Mouse (Mus musculus): ENCODE measurements around the gene Wdr82. TPM values are rescaled to one million over a fixed set of nuclear protein-coding genes. Genes with fewer than 3 reads are reported as not detected.

Gene Wdr82
- polyA plus RNA-seq, 1 experiment = 20.6 TPM

- no peak for TF ChIP-seq GATA1 (IDR thresholded peaks at IDR 0.05; ENCODE audit: low read length)
These were observed 33.5 kb downstream of the Wdr82 start for GRCm38 (mm10) chr9:106203990-106204851.

- no peak for TF ChIP-seq GATA1 (IDR thresholded peaks at IDR 0.05; ENCODE audit: low read length)
These were observed 35.1 kb downstream of the Wdr82 start for GRCm38 (mm10) chr9:106205713-106206290.

GRCm38 (mm10) chr9:106206515-106206914 is 35.8 kb downstream of the Wdr82 start:
- no peak for TF ChIP-seq GATA1 (IDR thresholded peaks at IDR 0.05; ENCODE audit: low read length)

- TF ChIP-seq GATA1 (IDR thresholded peaks at IDR 0.05; ENCODE audit: low read length) = no peak
These were observed 37.5 kb downstream of the Wdr82 start for GRCm38 (mm10) chr9:106208181-106208580.

- TF ChIP-seq GATA1 (IDR thresholded peaks at IDR 0.05; ENCODE audit: low read length) = no peak
These were observed 39.2 kb downstream of the Wdr82 start for GRCm38 (mm10) chr9:106209954-106210353.

GRCm38 (mm10) chr9:106210853-106211609 is 40.3 kb downstream of the Wdr82 start:
- no peak for TF ChIP-seq GATA1 (IDR thresholded peaks at IDR 0.05; ENCODE audit: low read length)

- no peak for TF ChIP-seq GATA1 (IDR thresholded peaks at IDR 0.05; ENCODE audit: low read length)
These were observed 41.2 kb downstream of the Wdr82 start for GRCm38 (mm10) chr9:106211680-106212593.

GRCm38 (mm10) chr9:106212594-106212981 is 41.9 kb downstream of the Wdr82 start:
- no peak for TF ChIP-seq GATA1 (IDR thresholded peaks at IDR 0.05; ENCODE audit: low read length)

- no peak for TF ChIP-seq GATA1 (IDR thresholded peaks at IDR 0.05; ENCODE audit: low read length)
These were observed 44.8 kb downstream of the Wdr82 start for GRCm38 (mm10) chr9:106215341-106216125.

- no peak for TF ChIP-seq GATA1 (IDR thresholded peaks at IDR 0.05; ENCODE audit: low read length)
These were observed 46.2 kb downstream of the Wdr82 start for GRCm38 (mm10) chr9:106216971-106217370.

GRCm38 (mm10) chr9:106220894-106221523 is 50.3 kb downstream of the Wdr82 start:
- no peak for TF ChIP-seq GATA1 (IDR thresholded peaks at IDR 0.05; ENCODE audit: low read length)

GRCm38 (mm10) chr9:106222261-106222851 is 51.6 kb downstream of the Wdr82 start, which contains the start of gene Tlr9:
Gene Tlr9 (plus strand): TSS chr9:106222598.
- no peak for TF ChIP-seq GATA1 (IDR thresholded peaks at IDR 0.05; ENCODE audit: low read length)

GRCm38 (mm10) chr9:106222994-106223393 is 52.3 kb downstream of the Wdr82 start:
- no peak for TF ChIP-seq GATA1 (IDR thresholded peaks at IDR 0.05; ENCODE audit: low read length)
